Mouse (Mus musculus): ENCODE data around the gene Wasf3.

The Wasf3 gene

DNA sequence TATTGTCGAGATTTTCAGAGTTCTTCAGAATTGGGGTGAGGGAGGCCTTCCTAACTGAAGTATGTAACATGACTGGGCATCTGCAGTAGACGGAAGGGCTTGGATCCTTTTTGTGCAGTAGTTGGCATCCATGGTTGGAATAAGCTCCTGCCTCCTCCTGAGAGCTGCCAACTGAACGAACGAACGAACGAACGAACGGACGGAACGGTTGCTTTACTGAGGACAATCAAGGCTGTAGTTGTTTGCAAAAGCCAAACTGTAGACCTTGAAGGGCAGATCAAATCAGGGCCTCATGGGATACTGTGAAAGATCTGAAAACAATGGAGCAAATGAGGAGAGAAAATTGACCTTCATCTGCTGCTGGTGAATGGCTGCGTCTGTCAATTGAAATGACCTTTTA lies 17.5 kb downstream of the Wasf3 start:
- no peak for DNase-seq

DNA sequence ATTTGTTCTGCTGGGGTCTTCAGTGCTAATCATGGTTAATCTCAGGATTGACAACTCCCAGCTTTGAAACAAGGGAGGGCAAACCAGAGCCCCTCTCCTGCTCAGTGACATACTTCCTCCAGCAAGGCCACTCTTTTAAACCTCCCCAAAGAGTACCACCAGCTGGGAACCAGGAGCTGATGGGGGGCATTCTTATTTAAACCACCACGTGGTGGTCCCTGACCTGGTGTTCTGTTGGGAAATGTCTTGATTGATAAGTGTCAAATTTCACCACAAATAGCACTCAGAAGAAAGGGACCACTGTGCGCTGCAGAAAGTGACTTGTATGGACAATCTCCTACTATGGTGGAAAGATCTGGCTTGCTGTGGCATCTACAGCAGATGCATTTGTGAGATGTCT lies 19.1 kb downstream of the Wasf3 start:
- DNase-seq: no peak

DNA sequence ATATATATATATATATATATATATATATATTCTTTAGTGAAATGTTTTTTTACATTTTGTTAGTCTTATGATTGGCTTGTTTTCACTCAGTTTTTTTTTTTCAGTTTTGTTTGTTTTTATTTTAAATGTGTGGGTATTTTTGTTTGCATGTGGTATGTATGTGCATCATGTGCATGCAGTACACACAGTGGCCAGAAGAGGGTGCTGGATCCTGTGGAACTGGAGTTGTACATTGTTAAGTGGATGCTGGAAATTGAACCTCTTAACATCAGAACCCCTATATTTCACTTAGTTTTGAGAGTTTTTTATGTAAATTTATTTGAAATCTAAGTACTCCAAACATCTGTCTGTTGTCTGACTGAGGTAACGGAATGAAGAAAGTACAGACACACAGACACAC lies 21.3 kb downstream of the Wasf3 start:
- DNase-seq: no peak

DNA sequence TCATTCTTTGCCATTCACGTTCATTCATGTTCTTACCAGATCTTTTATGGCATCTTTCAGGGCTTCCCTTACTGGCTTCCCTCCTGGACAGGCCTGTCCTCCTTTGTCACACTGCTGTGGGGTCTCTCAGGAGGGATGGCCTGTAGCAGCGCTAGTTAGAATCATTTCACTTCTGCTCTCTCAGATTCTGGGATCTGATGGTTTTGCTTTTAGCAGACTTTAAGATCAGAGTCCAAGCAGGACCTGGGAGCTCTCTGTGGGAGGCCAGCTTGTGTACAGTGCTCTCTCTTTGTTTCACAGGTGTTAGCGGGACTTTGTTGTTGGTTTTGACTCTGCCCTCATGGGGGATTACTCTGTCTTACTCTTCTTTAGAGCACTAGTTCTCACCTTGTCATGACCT lies 23.0 kb downstream of the Wasf3 start:
- no peak for DNase-seq

DNA sequence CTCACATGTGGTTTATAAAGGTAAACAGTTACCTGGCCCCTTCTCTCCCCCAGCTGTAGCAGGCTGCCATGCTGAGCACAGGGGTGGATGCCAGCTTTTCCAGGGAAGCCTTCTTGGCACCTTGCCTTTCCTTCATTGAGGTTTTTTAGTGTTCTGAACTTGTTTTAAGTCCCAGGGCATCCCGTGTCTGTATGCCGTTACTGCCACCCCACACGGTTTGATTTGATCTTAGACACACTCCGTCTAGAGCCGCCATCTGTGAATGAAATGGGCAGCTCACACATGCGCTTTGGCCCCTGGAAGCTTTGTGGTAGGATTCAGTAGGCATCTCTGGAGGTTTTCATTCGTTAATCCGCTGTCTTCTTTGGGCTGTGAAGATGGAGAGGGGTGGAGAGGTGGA lies 23.8 kb downstream of the Wasf3 start:
- no peak for DNase-seq

DNA sequence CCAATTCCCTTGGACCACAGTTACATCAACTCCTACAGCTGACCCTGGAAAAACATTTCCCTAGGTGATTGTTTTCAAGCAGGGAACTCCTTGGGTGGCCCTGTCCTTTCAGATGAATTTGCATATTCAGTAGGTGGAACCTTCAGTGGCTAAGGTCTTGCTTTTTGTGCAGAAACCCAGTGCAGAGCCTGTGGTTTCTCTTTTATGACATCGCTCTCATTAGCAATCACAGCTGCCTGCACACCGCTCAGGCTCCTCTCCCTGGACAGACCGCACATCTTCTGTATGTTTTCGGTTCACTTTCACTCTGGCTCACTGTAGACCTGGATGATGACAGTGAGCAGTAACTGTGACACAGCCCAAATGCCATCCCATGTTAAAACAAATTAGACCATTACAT lies 26.0 kb downstream of the Wasf3 start:
- DNase-seq: no peak

DNA sequence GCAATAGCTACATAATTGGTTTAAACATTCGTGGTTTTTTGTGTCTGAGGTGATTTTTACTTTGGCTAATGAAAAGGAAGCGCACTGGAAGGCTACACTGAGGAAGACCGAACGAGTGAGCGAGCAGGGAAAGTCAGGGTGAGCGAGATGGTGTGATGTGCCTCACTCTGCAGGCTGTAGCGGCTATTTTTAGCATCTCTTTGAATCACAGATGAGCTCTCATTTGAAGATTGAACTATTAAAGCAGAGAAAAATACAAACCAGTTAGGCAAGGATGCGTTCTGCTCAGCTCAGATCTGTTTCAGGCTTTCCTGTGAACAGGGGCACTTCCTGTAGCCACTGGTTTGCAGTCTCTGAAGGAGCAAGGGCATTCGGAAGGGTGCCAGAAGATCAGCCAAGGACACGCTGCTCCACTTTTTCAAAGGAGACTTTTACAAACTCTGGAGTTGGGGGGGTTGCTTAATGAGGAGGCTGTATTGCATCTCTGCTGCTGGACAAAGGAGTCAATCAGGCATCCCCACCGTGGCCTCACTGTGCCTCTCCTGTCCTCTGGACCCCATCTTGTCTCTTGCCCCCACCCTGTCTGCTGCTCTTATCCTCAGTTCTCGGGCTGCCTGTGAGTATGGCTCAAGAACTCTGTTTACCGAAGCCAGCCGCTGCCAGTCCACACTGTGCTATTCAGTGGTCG lies 28.1 kb downstream of the Wasf3 start:
- peak; percentile 73 for DNase-seq

DNA sequence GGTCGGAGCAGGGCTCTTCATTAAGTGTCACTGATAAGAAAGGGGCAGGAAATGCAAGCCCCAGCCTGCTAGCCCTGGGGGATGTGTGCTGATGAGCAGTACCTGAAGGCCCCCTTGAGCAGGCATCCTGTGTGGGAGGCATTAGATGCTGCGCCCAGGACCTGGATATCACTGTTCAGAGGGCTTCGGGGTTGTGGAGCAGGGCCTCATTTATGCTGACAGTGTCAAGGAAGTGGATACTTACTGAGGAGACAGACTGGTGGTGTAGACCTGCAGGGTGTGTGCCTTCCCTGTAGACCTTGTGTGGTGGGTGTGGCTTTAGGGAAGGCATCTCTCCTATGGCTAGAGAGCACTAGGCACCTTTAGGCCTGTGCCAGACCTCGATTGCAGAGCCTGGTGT lies 29.8 kb downstream of the Wasf3 start:
- no peak for DNase-seq

DNA sequence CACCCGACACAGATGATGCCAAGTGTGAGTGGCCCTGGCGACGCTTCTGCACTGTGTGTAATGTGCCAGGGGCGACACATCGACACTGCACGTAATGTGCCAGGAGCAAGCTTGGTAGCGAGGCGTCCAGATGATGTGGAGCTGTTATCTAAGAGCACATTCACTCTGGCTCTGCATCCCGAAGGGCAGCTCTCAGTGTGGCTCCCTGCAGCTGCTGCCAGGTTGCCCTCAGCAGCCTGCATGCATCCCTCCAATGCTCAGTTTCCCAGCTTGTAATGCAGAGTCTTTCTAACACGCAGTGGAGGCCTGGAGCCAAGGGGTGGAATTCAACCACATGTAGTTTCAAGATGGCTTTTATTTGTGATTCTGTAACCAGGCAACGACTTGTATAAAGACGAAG lies 30.4 kb downstream of the Wasf3 start:
- DNase-seq: no peak

DNA sequence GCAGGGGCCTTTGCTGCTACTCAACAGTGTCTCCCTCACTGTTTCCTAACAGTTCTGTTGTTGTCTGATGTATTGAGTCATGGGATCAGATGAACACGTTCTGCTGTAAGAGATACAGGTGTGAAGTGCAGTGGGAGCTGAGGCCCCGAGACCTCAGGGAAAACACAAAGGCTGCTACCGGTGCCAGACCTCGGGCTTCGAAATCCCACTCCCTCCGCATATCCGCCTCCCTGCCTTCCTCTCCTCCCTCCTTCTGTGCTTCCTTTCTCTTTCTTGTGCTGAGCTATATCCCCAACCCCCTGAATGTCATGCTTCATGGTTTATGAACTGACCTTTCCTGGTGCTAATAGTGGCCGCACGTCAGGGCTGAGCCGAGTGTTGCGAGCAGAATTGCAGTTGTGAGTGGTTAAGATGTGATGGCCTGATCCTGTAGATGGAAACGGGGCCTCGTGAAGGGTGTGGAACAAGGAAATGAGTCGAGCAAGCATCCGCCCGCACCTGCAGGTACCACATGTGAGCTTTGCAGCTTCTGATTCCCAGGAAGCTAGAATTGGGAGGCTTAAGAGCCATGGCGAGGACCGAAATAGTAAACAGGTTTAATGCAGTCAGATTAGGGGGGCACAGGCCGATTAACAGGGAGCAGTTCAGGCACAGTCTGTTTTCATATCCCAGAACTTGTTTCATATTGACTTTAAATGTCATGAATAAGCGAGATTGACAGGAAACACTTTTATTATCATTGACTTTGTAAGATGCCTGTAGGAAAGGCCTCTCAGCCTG lies 31.7 kb downstream of the Wasf3 start:
- no peak for DNase-seq

DNA sequence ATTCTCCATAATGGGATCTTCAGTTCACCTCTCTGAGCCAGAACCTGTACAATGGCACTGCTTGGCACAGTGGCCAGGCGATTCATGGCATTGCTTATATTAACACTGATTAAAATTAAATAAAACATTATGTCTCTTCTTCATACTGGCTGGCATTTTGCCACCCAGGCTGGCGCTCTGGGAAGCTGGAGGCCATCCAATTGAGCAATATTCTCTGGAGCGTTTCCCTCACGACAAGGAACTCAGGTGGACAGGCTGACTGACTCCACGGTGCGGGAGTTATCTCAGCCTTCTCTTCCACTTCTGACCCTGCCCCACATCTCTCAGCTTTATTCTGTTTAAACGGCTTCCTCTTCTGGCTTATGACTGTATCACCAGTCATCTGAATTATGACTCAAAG lies 33.3 kb downstream of the Wasf3 start:
- peak; percentile 7 for DNase-seq

DNA sequence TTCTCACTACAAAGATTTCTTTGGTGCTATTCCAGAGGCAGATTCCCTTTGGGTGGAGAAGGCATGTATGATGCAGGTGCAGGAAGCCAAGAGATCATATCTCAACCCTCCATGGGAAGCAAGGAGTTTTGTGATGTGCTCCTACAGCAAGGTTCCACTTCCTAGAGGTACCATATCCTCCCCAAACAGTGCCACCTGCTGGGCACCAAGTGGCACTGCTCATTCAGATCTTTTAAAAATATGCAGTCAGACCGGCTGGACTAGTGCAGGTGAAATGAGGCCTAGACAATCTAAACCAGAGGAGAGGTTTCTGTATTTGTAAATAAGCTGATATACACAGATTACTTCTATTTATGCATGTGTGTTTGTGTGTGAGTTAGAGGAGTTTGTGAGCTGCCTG lies 35.3 kb downstream of the Wasf3 start:
- peak; percentile 52 for DNase-seq

DNA sequence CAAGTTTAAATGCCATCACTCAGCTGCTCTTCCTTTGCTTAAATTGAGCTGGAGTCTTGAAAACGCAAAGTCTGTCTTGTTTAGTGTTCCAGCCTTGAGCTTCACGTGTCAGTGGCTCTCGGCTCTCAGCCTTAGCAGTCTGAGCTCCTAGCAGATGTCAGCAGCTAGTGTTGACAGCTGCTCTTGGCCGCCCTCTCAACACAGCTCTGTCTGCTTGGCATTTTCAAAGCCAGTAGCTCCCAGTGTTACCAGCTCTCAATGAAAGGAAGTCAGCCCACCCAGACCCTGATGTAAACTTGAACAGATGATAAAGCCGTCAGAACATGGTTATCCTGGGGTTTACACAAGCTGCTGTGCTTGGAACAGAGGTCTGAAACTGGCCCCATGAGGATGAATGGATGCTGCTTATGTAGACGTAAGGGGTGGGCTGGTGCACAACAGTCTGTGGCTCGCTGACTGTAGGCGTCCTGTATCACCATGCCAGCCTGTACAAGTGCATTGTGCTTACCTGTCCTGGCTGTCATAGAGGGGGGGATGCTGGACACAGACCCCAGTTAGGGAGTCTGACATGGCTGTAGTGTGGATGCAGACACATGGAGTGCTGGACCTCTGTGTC lies 40.0 kb downstream of the Wasf3 start:
- peak; percentile 28 for DNase-seq

DNA sequence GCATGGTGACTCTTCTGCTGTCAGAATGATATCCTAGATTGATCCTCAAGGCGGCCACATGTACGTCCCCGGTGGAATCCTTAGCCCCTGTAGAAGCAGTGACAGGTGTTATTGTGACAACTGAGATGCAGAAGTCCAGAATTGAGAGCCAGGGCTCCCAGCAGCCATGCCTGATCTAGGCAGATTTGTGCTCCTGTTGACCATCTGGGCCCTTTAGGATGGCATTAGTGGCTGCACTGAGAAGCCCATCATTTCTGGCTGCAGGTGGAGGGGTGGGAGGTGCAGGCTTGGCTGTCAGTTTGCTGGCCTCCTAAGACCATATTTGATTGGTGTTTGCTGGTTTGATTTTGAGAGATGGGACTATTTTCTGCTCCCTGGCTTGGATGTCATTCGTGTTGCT lies 40.9 kb downstream of the Wasf3 start:
- DNase-seq: no peak

DNA sequence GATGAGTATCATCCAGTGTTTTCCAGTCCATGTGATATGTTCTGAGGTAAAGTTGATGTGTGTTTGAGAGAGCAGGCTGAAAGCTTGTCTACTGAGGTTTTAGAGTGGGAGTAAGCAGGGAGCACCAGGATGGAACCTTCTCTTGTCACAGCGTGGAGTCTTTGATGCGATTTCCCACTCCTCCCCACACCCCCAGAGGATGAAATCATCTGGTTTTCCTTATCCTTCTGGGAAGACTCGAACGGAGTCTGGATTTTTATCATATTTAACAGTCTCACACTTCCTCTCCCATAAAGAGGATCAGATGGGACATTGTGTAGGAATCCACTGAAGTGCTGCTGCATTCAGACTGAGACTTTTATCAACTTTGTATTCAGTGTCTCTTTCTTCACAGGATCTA lies 43.3 kb downstream of the Wasf3 start:
- no peak for DNase-seq

DNA sequence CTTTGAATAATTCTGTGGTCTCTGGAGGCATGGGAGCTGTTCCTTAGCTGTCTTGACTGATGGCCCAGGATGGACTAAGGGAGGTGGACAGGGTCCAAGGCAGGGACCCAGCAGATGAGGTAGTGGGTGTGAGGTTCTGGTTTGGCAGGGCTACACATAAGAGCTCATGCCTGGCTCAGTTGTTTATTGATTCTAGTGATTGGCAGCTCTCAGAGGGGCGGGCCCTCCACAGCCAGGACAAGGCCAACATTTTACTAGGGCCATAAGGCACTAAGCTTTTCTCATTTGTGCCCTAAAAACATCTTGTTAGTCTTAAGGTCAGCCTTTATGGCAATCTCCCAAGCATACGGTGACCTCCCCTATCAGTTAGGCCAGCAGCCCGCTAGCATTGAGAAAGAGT lies 47.0 kb downstream of the Wasf3 start:
- no peak for DNase-seq

DNA sequence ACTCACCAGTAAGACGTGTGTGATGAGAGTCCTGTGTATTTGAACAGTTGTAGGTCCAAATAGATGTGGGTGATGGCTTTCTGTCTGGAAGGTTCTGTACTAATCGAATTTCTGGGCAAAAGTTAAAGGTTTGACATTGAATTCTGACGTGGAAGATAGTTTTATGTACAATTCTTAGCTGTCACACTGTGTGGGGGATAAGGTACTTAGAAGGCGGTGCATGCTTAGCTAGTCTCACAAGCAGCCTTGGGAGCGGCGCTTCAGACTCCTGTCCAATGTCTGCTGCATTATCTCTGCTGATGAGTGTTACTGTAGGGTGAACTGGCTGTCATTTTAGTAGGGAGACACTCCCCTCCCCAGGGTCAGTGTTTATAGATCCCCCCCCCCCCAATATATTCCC lies 47.7 kb downstream of the Wasf3 start:
- no peak for DNase-seq

DNA sequence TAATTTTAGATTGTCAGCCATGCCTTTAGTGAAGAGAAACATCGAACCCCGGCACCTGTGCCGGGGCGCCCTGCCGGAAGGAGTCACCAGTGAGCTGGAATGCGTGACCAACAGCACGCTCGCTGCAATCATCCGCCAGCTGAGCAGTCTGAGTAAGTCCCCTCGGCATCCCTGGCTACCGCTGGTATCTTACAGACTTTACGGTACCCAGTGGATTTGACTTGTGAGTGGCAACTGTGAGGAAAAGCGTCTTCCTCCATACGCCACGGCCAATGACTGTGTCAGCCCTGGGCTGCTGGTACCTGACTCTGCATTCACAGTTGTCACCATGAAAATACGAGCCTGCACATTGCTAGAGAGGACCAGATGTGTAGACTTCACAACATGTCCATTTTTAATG lies 50.5 kb downstream of the Wasf3 start:
- DNase-seq: no peak

DNA sequence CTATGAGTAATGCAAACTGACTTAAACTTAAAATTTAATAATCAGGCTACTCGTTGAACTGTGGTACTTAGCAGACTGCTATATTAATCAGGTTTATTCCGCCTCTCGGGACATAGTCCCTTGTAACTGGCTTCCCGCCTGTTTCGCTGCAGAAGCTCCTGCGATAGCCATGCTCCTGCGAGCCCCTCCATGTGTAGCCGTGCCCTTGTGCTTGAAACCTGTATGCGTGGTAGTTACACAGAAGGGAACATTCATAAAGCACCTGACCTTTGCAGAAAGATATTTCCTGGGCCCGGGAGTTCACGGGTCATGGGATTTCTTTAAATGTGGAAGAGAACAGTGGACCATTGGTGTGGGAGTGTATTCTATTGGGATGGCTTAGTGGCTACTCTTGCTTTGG lies 52.0 kb downstream of the Wasf3 start:
- no peak for DNase-seq

DNA sequence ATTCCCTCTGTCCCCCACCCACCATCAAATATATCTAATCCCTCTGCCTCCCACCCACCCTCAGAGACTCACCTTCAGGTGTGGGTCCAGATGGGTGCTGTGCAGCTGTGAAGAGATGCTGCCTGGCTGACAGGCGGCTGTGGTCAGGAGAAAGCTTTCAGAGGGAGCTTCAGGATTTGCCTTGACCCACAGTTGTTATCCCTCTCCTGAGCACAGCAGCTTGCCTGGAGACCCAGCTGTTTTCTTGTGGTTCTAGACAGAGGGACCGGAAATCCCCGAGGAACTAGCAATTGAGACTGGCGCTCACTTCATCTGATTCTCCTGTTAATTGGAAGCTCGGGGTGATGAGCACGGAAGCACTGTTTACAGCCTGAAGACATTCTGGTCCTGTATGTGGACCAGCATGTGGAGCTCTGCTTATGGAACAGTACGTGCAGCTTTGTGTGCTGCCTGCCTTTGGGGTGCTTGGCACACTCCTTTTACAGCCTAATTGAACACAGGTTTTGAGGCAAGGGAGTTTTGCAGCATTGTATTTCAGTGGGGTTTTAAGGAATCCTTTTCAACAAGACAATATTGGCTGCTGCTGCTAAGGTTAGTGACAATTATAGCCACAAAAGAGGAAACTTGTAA lies 54.5 kb downstream of the Wasf3 start:
- no peak for DNase-seq

DNA sequence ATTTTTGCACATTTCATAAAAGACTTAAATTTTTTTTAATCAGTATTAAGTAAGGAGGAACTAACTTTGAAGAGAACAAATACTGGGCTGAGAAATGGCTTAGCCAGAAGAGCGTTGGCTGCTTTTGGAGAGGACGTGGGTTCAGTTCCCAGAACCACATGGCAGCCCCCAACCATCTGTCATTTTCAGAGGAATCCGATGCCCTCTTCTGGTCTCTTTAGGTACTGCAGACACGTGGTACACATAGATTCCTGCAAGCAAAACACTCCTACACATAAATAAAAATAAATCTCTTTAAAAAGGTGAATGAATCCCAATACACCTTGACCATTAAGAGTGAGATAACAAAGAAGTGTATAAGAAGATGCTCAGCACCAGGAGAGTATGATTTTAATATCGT lies 55.5 kb downstream of the Wasf3 start:
- no peak for DNase-seq

DNA sequence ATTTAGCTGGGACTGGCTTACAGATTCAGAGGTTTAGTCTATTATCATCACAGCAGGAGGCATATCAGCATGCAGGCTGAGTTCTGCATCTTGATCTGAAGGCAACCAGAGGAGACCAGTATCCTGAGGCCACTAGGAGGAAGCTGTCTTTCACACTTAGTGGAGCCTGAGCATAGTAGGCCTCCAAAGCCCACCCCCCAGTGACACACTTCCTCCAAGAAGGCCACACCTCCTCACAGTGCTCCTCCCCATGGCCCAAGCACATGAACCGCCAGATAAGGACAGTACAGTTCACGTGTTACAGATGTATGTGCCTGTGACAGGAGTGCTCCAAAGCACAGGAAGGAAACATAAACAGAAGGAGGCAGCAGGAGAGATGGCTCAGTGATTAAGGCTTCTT lies 58.0 kb downstream of the Wasf3 start:
- DNase-seq: no peak

DNA sequence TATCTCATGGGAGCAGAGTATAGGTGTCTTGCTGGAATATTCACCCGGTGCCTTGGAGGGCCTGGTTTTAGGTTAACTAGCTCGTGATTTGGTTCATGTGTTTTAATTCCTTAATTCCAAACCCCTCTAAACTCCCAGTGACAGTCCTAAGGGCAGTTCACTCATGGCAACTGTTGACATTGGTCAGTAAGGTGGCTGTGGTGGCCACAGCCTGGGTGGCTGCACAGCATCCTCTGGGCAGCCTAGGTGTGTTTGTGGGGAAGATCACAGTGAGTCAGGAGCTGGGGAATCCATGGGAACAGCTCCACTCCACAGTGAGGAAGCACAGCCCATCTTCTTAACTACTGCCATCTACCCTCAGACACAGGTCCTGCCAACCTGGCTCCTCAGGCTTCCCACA lies 61.8 kb downstream of the Wasf3 start:
- no peak for DNase-seq

Data from lung, postnatal 14 days (tissue).